Mouse (Mus musculus) lung, adult 2 months (tissue): ENCODE results near the gene Fcnb. TPM values are rescaled to one million over a fixed set of nuclear protein-coding genes. Genes with fewer than 3 reads are reported as not detected.

Source experiments
- DNase-seq: peaks from one replicate; pipeline ENCODE4 v3.0.0; 2022
- H3K4me1 ChIP-seq: fragments of 200-500 bp; 2 replicates; pipeline ENCODE4 v1.6.1; 2011; ENCODE audit warnings: low read length; ENCODE audit not compliant: control insufficient read depth, insufficient read depth
- H3K4me3 ChIP-seq: fragments of 200-500 bp; replicated peaks from 2 replicates; pipeline ENCODE3; 2011; ENCODE audit warnings: low read depth, mild to moderate bottlenecking, control low read depth, low read length; ENCODE audit errors: extremely low read depth
- CTCF ChIP-seq: fragments of 200-500 bp; IDR thresholded peaks from 2 replicates; pipeline ENCODE4 v1.5.1; 2011; ENCODE audit warnings: mild to moderate bottlenecking, low read length, control low read depth; ENCODE audit not compliant: insufficient read depth
- POLR2A ChIP-seq: fragments of 200-500 bp; IDR thresholded peaks from 2 replicates; pipeline ENCODE4 v1.6.1; 2011; ENCODE audit warnings: low read depth, mild to moderate bottlenecking, control low read depth, low read length, borderline replicate concordance; ENCODE audit errors: extremely low read depth
- WGBS: fragments of 180-500 bp; shearing (Covaris S2); methylation state at CpG from one replicate; pipeline ENCODE4 v1.1.7; 2018; 5-methylcytosine and 5-hydroxymethylcytosine counted together
- polyA plus RNA-seq: library from polyadenylated mRNA; depleted of rRNA; stranded (reverse); fragments of >200 nt; gene quantifications from 2 replicates; pipeline ENCODE4 v1.2.3, GENCODE M21; 2012

Fcnb gene
- polyA plus RNA-seq, 1 experiment = 0.13 TPM

- TF ChIP-seq POLR2A (no peak), CTCF (no peak)
- Histone ChIP-seq H3K4me3 (no peak overlapping the region), H3K4me1 (no peaks in the 10 kb centered on the region)
- WGBS = 78% methylated on average over 4 of the region's 4 CpGs
- no peak for DNase-seq
Observed at GRCm38 (mm10) chr2:28063711-28064338, 20.9 kb downstream of the Fcnb start.

GRCm38 (mm10) chr2:28059922-28060321 lies 24.8 kb downstream of the Fcnb start:
- WGBS = 71% methylated on average over 1 of the region's 1 CpGs
- TF ChIP-seq CTCF = no peak
- no peak for TF ChIP-seq POLR2A
- no peaks in the 10 kb centered on the region for H3K4me1 ChIP-seq
- no peak for DNase-seq
- no peak overlapping the region for H3K4me3 ChIP-seq

- WGBS = 77% methylated on average over 7 of the region's 7 CpGs
- no peak for DNase-seq
- TF ChIP-seq POLR2A (no peak), CTCF (no peak)
- no peaks in the 10 kb centered on the region for H3K4me1 ChIP-seq
- no peak overlapping the region for H3K4me3 ChIP-seq
Observed at GRCm38 (mm10) chr2:28047092-28047491, 37.6 kb downstream of the Fcnb start.

GRCm38 (mm10) chr2:28046311-28046710 lies 38.4 kb downstream of the Fcnb start:
- Histone ChIP-seq H3K4me1 (no peaks in the 10 kb centered on the region), H3K4me3 (no peak overlapping the region)
- TF ChIP-seq CTCF (no peak), POLR2A (no peak)
- DNase-seq = no peak
- 72% methylated on average over 6 of the region's 6 CpGs for WGBS

GRCm38 (mm10) chr2:28044920-28045598 lies 39.6 kb downstream of the Fcnb start:
- 79% methylated on average over 9 of the region's 9 CpGs for WGBS
- TF ChIP-seq CTCF = no peak
- no peak for TF ChIP-seq POLR2A
- DNase-seq = no peak
- no peak overlapping the region for H3K4me3 ChIP-seq
- no peaks in the 10 kb centered on the region for H3K4me1 ChIP-seq

- no peak overlapping the region for H3K4me3 ChIP-seq
- whole genome bisulfite sequencing = 97% methylated on average over 1 of the region's 1 CpGs
- no peaks in the 10 kb centered on the region for H3K4me1 ChIP-seq
- no peak for DNase-seq
- TF ChIP-seq POLR2A (no peak), CTCF (no peak)
Observed at GRCm38 (mm10) chr2:28040466-28040865, 44.2 kb downstream of the Fcnb start.

- Histone ChIP-seq H3K4me1 (no peaks in the 10 kb centered on the region), H3K4me3 (no peak overlapping the region)
- DNase-seq = no peak
- 92% methylated on average over 10 of the region's 10 CpGs for WGBS
- no peak for TF ChIP-seq POLR2A
Observed at GRCm38 (mm10) chr2:28039647-28040325, 44.9 kb downstream of the Fcnb start.

- no peak overlapping the region for H3K4me3 ChIP-seq
- no peak for TF ChIP-seq POLR2A
- TF ChIP-seq CTCF = no peak
- no peaks in the 10 kb centered on the region for H3K4me1 ChIP-seq
- WGBS = 72% methylated on average over 14 of the region's 14 CpGs
- no peak for DNase-seq
Observed at GRCm38 (mm10) chr2:28038391-28039096, 46.1 kb downstream of the Fcnb start.
